Mouse (Mus musculus) induced T-regulatory cell, adult 2 months (primary cell): Measurements from ENCODE around the gene Nat9.

Experiments
- DNase-seq: peaks from one replicate; pipeline ENCODE4 v3.0.0-alpha.2; 2012; ENCODE audit warnings: low read depth

The Nat9 gene

GRCm38 (mm10) chr11:115187693-115188092, at the start of gene Nat9:
Gene Nat9, minus strand, starts transcription at chr11:115187859.
- peak; percentile 82 for DNase-seq

DNA sequence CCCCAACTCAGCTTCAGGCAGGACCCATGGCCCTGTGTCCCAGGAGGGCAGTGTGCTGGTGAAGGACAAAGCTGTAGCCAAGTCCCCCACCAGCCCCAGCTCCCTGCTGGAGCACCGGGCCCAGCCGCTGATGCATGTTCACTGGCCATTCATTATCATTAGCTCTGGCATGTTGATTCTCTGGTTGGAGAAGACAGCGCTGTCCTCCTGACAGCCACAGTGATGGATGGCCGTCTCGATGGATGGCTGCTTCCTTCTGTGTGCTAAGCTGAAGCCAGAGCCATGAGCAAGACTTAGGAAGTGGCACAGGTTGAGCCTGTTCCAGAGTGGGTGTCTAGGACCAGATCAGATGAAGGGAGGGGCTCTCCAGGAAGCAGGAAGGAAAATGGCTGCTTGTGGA, 48.9 kb upstream of the Nat9 start:
- DNase-seq, result no peak

GRCm38 (mm10) chr11:115234320-115235044, 46.8 kb upstream of the Nat9 start:
- DNase-seq, result no peak

GRCm38 (mm10) chr11:115233526-115234290, 46.0 kb upstream of the Nat9 start:
- no peak for DNase-seq

DNA sequence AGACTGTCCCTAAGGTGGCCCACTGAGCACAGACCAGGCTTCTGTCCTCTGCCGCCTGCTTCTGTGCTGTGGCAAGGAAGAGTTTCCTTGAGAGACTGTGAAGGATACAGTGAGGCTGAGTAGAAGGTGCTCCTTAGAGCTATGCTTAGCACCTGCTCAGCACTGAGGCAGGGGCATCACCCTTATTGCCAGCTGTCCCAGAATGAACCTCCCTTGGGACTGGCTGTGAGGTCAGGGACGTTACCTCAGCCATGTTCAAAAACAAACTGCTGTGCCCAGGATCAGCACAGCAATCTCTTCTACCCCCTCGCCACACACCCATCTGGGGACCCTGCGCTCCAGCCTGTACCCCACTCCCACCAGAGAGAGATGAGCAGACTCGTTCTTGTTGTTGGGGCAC, 45.2 kb upstream of the Nat9 start:
- no peak for DNase-seq

DNA sequence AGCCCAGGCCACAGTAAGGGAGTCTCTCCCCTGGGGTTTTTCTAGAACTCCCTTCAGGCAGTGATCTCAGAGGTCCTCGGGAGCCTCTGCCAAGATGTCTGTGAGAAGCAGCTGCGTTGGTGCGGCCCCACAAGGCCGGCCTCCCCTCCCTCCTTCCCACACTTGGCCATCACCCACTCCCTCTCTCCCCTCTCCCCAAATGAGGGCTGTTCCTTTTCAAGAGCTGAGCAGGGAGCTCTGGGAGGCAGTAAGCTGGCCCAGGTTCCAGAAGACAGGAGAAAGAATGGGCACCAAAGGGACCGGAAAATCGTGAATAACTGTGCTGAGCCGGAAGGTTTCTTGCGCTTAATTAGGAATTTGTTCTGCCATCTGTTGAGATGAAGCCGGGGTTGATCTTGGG, 44.3 kb upstream of the Nat9 start:
- no peak for DNase-seq

DNA sequence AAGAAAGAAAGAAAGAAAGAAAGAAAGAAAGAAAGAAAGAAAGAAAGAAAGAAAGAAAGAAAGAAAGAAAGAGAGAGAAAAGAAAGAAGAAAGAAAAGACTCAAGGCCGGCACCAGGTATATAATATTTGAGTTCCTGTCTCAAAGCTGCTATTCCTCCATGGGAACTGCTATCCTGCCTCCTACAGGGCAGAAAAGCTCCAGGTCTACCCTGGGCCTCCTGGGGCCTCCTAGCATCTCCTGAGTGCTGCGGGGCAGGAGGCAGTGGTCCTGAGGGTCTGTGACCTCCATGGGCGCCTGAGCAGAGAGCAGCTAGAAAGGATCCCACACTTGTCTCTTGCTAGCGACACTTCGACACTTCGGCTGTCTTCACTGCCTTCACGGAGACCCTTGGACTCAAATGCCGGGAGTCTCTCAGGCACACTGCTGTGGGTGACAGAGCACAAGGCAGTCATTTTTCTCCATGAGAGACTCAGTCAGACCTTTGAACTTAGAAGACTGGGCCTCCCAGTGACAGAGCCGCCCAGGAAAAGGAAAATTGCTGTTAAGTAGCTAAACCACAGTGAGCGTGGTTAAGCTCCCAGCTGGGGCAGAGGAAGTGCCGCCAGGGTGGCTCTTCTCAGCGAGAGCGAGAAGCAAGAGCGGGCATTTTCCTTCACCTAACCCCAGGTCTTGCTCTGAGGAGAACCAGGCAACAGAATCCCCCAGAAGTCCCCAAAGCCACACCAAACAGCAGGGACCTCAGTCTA, 43.7 kb upstream of the Nat9 start:
- peak; percentile 82 for DNase-seq

- no peak for DNase-seq
Observed at GRCm38 (mm10) chr11:115229021-115229930, 41.6 kb upstream of the Nat9 start.

DNA sequence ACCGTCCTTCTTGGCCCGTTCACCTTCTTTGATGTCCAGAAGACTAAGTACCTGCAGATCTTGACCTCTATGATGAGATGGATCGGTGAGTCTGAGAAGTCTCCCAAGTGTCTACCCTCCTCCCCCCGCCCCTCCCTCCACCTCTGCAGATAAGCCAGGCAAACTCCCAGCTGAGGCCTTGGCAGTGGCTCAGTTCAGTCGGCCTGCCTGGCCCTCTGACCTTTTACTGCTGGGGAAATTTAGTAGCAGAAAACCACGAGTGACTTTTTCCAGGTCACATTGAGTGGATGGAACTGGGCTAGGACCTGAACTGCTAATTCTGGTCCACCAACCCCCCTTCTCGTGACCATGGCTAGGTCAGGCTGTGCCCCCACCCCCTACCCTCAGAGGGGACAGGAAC, 40.8 kb upstream of the Nat9 start:
- no peak for DNase-seq

DNA sequence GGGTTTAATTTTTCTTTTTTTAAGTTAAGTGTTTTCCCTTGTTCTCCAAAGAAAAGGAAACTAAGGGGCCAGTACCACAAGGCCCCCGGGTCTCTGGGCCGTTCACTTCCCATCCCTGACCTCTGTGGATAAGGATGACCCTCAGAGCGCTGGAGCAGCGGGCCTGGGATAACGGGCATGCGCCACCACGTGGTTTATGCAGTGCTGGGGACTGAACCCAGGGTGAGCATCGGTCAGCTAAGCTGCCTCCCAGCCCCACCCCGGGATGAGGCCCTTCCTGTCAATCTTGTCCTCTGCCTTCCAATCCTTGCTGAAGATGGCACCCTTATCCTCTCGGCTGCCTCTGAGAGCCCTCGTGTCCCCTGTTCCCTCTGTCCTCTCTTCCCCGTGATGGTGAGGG, 40.0 kb upstream of the Nat9 start:
- DNase-seq, result no peak

DNA sequence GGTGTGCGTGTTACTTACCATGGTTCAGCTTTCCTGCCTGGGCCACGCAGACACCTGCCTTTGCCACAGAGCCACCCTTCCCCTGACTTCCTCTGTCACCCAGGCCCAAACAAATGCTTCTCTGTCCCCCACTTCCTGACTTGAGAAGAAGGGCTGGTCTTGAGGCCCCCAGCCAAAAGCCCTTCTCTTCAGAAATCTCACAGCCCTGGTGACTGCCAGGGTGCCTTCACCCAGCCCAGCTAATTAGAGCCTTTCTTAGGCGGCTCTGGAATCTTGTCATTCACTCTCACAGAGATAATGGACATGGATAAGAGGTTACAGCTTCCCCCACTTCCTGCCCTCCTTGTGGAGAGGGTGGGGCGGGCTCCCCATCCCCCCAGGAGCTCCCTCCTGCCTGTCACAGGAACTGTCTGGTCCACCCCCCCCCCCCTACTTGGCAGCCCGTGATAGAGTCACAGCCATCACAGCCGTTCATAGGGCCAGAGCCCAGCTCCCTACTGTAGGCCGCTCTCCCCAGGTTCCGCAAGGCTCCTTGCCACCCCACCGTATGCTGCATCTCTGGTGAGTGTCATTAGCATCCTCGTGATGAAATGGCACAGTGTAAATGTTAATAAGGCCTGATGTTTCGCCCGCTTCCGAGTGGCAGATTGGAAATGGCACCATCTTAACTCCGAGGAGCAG, 39.3 kb upstream of the Nat9 start:
- DNase-seq, result peak; percentile 51

DNA sequence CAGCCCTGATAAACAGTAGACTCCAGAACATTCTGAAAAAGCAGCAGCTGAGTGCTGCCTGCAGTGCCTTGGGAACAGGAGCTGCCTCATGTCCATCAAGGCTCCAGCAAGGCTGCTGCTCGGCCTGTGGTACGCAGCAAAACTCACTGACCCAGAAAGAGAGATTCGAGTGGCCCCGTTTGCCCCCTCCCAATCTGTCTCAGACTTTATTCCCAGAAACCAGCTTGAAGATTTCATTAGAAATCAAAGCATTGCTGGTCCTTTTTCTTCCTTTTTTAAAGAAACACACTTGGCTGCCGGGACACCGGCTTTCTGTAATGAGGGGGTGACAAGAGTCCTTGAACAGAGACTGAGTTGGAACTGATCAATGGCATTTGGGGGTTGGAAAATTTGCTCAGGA, 37.6 kb upstream of the Nat9 start:
- no peak for DNase-seq

DNA sequence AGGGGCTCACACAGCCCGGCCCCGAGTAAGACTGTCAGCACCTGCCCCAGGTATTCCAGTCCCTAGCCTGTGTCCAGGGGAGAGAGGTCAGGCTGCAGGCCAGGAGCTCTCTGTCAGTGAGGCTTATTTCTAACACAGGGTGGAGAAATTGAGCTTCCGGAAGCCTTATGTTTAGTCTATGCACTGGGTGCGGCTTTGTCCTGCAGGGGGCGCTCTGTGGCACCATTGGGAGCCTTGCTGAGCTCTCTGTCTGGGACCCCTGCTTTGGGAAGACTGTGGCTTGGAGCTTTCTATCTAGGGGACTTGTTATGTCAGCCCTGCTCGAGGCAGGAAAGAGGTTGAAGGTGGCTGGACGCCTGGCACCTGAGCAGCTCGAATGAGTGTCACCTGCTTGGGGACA, 37.2 kb upstream of the Nat9 start:
- peak; percentile 68 for DNase-seq

GRCm38 (mm10) chr11:115223877-115224276, 36.2 kb upstream of the Nat9 start:
- DNase-seq, result no peak

DNA sequence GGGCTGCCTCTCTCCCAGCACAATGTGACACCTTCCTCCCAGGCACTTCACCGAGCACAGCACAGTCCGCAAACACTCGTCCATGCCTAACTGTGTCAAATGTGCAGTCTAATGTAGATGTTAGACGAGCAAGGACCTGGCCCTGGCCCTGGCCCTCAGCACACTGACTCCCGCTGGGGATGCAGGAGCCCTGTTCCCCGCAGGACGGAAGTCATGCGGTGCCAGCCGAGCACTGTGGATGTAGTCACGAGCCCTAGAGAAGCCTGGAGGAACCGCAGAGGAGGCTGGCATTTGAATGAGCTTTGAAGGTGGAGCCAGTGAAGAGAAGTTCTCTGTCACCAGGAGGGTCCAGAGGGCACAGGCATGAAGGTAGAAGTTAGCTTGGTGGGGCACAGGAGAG, 35.8 kb upstream of the Nat9 start:
- DNase-seq, result no peak

DNA sequence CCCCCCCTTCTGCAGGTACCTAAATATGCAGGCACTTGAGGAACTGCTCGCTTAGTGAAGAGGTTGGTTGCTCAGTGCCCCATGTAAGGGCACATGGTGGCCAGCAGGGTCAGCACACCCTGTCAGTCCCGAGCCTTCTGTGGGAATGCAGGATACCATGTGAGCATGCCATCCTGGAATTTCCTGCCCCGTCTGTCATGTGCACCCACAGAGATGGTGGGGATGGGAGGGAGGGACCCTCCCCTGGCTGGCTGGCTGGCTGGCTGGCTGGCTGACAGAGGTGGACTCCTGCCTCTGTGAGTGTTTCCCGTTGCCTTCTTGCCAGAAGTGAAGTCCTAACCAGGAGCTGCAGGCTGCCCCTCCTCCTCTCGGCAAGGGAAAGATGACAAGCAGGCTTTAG, 34.9 kb upstream of the Nat9 start:
- DNase-seq, result no peak

- no peak for DNase-seq
Observed at GRCm38 (mm10) chr11:115222077-115222476, 34.4 kb upstream of the Nat9 start.

GRCm38 (mm10) chr11:115219685-115220084, 32.0 kb upstream of the Nat9 start:
- no peak for DNase-seq

- no peak for DNase-seq
Observed at GRCm38 (mm10) chr11:115219263-115219662, 31.6 kb upstream of the Nat9 start.

DNA sequence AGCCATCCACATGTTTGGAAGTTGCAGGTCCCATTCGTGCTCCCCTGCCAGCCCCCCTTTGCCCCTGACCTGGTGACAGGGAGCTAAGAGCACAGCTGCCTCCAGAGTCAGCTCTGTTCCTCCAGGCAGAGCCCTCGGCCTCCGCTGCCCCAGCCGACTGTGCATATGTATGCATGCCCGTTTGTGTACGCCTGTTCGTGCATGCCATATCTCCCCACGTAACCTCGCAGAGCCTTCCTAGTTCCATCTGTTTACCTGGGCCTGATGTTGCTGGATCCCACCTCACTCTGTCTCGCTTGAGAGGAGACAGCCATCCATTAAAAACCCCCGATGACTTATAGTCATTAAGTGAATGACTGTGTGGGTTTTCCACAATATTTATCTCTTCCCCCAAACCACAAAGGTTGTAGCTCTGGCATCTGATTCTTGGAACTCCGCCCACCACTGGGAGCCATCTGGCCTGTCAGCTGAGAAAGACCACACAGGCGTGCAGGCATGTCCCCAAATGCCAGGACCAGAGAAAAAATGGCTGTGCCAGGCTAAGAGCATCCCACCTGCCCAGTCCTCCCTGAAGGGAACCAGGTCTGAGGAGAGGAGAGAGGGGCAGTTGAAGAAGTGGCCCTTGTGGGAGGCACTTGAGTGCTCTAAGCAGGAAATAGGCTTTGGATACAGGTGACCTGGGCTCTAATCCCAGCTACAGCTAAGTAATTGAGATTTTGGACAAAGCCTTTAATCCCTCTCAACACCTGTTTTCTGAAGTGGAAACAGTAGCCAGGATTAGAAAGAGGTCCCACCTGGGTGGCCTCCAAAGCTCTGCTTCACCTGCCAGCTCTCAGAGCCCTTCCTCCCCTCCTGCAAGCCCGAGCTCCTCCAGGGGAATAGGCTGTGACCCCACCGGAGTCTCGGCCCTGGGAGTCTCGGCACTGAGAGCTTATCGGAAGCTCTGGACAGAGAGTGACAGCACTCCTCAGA, 30.1 kb upstream of the Nat9 start:
- DNase-seq, result no peak
